Mouse (Mus musculus): ENCODE data around the gene Opalin.

Gene Opalin

GRCm38 (mm10) chr19:41076906-41077305, at the start of gene Opalin:
Gene Opalin, minus strand, starts transcription at chr19:41077113.
- no peak for DNase-seq (ENCODE audit: low read depth)

- no peak for DNase-seq (ENCODE audit: low read depth)
Observed at GRCm38 (mm10) chr19:41123009-41123408, 46.1 kb upstream of the Opalin start.

GRCm38 (mm10) chr19:41119924-41120323, 43.0 kb upstream of the Opalin start:
- no peak for DNase-seq (ENCODE audit: low read depth)

DNA sequence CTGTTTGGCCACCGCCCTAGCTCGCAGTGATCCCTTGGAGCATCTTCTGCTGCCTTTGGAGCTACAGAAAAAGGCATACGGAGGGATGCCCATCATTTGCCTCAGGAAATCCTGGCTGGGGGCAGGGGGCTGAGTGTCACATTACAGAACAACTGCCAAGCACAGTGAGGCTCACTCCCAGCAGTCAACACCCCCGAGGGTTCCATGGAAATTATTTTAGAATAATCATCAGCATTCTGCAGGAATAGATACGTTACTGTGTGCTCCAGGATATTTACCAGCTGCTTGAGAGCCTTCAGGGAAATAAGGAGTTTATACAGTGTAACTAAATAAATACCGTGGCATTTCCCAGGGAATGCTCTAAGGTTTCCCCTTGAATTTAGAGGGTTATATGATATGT, 41.4 kb upstream of the Opalin start:
- no peak for DNase-seq (ENCODE audit: low read depth)

GRCm38 (mm10) chr19:41117334-41117733, 40.4 kb upstream of the Opalin start:
- no peak for DNase-seq (ENCODE audit: low read depth)

DNA sequence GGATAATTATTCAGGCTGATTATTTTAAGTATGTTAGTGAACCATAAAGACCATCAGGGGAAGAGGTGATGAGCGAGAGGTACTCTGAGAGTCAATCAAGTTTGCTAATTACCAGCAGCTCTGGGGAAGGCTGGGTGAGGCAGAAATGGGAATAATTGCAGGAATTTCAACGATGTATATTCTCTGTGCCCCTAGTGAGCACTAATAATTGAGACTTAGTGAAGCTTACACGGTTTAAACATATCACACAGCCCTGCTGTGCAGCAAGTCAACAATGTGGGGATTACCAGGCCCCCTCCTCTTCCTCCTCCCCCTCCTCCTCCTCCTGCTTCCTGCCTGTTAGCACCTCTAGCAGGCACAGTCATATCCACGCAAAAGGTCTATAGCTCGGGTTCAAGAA, 37.7 kb upstream of the Opalin start:
- no peak for DNase-seq (ENCODE audit: low read depth)

DNA sequence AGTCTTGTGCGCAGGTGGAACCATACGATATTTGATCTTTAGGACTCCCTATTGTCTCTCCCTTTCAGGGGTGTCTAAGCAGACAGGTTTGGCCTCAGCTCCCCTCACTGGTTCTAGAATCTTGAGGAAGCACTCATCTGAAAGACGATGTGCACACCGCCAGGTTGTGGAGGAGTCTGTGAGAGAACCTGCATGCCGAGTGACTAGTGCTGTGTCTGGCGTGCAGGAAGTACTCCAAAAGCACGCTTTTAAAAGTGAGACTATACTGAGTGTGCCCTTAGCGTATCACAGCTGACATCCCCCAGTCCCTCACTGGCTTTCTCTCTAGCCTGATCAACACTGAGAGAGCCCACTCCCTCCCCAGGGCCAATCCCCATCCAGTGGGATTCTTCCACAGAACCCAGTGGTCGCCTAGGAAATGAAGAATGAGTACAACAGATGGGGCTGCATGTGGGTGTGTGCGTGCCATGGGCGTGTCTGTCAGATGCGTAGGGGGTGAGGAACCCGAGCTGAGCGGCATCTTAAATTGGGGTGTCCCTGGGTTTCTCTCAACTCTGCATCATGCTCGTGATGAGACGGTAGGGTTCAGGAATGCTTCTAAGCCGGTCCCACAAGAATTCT, 37.1 kb upstream of the Opalin start:
- no peak for DNase-seq (ENCODE audit: low read depth)

DNA sequence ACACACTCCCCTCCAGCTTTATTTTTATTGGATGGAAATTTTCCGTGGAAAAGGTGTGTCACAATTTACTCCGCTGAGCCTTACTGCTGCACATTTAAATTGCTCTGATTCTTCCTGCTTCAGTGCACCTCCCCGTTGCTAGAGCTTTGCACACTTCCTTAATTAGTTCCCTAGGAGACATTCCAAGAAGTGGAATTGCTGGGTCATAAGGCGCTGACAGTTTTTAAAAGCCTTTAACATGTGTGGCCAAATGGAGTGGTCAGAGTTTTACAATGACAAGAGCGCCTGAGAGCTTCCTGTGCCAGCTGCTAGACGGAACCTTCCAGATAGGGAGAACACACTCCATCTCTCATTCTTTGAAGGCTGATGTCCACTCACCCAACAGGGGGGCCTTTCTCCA, 35.7 kb upstream of the Opalin start:
- no peak for DNase-seq (ENCODE audit: low read depth)

DNA sequence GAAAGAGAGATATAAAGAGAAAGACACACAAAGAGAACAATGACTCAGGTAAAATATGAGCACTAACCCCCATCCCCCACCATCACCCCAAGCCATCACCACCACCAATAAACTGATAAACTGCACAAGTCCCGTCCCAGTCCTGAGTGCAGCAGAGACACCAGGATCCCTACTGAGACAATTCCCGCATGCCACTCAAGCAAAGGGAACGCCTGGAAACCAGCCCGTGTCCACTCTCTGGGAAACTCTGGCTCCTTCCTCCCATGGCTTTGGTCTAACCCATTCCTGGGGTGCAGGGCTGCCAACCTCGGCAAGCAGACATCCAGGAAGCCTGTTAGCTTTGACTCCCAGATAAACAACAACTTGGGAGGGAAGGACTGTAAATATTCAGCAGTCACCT, 33.1 kb upstream of the Opalin start:
- DNase-seq (ENCODE audit: low read depth), result no peak

DNA sequence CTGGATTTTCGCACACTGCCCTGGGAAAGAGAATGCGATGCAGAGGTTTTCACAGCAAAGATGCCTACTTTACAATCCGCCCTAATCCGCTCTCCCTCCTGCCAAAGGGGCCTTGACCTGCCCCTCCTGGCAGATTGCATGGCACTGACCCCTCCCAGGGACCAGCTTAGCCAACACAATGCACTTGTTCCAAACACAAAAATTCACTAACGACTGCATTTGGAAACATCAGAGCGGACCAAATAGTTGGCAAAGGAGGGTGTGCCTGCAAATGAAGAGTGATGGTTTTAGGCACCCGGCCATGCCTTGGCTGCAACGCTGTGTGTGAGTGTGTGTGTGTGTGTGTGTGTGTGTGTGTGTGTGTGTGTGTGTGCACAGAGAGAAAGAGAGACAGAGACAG, 32.6 kb upstream of the Opalin start:
- no peak for DNase-seq (ENCODE audit: low read depth)

- DNase-seq (ENCODE audit: low read depth), result no peak
Observed at GRCm38 (mm10) chr19:41108666-41109065, 31.8 kb upstream of the Opalin start.

DNA sequence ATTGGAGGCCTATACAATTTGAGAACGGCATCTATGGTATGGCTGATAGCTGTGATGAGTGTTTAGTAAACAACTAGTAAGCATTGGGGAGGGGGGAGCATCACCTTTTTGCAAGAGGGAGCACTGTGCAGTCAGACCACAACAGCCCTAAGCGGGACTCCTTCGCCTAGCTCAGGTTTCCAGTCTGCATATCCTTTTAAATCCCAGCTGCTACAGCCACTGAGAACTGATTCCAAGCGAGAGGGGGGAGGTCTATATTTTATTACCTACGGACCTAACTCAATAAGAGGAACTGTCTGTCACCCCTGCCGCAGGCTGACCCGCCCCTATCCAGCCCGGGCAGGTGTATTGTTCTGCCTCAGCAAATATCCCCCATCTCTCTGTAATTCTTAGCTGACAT, 30.6 kb upstream of the Opalin start:
- DNase-seq (ENCODE audit: low read depth), result no peak

GRCm38 (mm10) chr19:41104922-41105321, 28.0 kb upstream of the Opalin start:
- DNase-seq (ENCODE audit: low read depth), result no peak

- DNase-seq (ENCODE audit: low read depth), result no peak
Observed at GRCm38 (mm10) chr19:41101390-41101789, 24.5 kb upstream of the Opalin start.

DNA sequence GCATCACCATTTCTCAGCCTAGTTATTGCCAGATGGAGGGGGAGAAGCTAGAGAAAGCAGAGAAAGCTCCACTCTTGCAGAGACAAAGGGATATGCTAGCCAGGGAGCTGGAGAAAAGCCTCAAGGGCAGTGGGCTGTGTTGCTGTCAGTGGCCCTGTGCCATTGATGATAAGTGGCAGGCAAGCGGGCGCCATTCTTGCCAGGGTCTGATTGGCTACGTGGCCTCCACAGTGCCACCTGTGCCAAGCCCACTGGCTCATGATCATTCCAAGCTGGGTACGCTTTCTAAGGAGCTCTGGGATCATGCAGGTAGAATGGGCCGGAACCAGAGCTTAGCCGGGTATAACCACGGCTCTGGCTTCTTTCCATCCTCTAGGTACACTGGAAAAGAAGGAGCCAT, 23.9 kb upstream of the Opalin start:
- DNase-seq (ENCODE audit: low read depth), result no peak

DNA sequence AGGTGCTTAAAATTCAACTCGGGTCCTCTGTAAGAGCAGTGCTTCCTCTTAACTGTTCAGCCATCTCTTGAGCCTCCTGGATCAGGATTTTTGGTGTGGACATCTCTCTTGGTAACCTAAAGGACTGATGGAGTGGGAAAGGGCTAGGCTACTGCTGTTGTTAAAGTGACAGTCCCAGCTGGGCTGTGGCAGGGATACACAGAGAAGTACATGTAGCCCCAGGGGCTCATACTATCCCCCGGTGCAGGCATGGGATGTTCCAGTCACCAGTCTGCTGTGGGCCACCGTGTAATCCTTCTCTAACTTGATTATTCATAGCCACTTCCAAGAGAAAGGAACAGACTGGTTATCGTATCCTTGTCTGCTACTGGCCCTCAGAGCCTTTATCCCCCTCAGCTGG, 20.1 kb upstream of the Opalin start:
- no peak for DNase-seq (ENCODE audit: low read depth)

GRCm38 (mm10) chr19:41091901-41092300, 15.0 kb upstream of the Opalin start:
- no peak for DNase-seq (ENCODE audit: low read depth)

- peak; percentile 15 for DNase-seq (ENCODE audit: low read depth)
Observed at GRCm38 (mm10) chr19:41089833-41090232, 12.9 kb upstream of the Opalin start.

DNA sequence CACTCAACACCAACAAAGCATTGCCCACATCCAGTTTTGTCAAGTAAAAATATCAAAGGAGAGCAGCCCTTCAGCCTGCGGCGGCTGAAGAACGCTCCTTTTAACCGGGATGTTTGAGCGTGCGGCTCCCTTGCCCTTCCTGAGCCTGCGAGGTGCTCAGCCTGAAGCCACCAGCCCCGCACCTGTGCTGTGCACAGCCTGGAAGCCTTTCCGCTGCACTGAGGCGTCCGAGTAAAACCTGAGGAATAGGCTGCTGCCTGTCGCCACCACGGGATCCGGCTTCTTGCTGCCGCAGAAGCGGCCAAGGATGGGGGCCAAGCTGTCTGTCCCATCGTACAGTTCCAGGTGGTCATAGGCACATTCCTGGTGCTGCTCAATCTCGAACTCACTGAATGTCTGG, 11.6 kb upstream of the Opalin start:
- DNase-seq (ENCODE audit: low read depth), result no peak

- DNase-seq (ENCODE audit: low read depth), result no peak
Observed at GRCm38 (mm10) chr19:41087901-41088300, 11.0 kb upstream of the Opalin start.

DNA sequence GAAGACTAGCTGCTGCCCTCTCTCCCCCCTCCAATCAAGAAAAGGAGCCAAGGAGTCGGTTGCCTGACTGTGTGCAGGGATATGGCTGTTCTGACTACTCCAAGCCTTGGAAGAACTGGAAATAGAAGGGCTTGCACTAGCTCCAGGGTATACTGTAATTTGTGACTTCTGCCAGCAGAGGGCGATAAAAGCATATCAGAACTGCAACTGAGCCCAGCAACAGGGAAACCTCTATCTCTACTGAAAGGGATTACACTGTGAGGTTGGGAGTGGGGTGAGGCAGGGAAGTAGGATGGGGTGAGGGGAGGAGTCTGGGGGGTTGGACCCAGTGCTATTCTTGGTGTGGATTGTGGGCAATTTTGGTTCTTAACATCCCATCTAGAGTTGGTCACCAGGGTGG, 9.8 kb upstream of the Opalin start:
- peak; percentile 40 for DNase-seq (ENCODE audit: low read depth)

DNA sequence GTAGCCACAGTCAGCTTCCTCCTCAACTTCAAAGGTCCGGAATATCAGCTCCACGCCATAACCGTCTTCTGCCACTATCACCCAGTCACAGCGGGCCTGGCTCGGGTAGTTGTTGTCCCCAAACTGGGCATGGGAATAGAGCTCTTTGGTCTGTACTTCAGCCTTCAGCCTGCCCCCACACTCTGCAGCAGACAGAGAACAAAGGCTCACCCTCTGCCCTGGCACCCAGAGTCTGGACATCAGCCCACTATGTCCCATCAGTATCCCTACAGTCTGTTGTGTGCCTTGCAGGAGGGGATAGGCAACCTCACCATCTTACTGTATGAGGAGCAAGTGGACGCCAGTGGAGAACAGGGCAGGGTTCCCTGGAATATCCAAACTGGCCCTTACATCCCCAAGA, 9.4 kb upstream of the Opalin start:
- no peak for DNase-seq (ENCODE audit: low read depth)

- no peak for DNase-seq (ENCODE audit: low read depth)
Observed at GRCm38 (mm10) chr19:41083646-41084045, 6.7 kb upstream of the Opalin start.

- no peak for DNase-seq (ENCODE audit: low read depth)
Observed at GRCm38 (mm10) chr19:41081589-41081988, 4.7 kb upstream of the Opalin start.
